Mouse (Mus musculus): ENCODE results near the gene Ncf2. TPM values are rescaled to one million over a fixed set of nuclear protein-coding genes. Genes with fewer than 3 reads are reported as not detected.
"Not testable (repeated sequence)": the region's sequence is repeated elsewhere in the genome, so short reads cannot be mapped to it uniquely, and the experiment has no call there.

Ncf2 gene
- polyA plus RNA-seq (2016; fragmentation: Nextera tagmentation; extraction: Ambion mirVana) = 2.2 and 2.6 TPM in 2 replicates

GRCm38 (mm10) chr1:152799897-152800296, at the start of gene Ncf2:
Gene Ncf2, plus strand, starts transcription at chr1:152800194.
- no peak within 1 kb of the TSS for H3K4me3 ChIP-seq
- no peak within 1 kb of the TSS; the same call in 1 of the 2 replicates for H3K27ac ChIP-seq (replicated peaks)
- no peaks in the 10 kb centered on the region for H3K36me3 ChIP-seq (replicated peaks)
- H3K27me3 ChIP-seq (replicated peaks; ENCODE audit: low read depth, poor library complexity, severe bottlenecking) = no peaks in the 10 kb centered on the region
- peaks cover 18% of the 10 kb centered on the region for H3K4me1 ChIP-seq
- WGBS = 7% methylated on average over 2 of the region's 2 CpGs
- H3K9me3 ChIP-seq = no peaks in the 10 kb centered on the region
- DNase-seq (ENCODE audit: low spot score) = peak; percentile 43

- WGBS = 70% methylated on average over 13 of the region's 13 CpGs
- Histone ChIP-seq H3K4me1 (peaks cover 2% of the 10 kb centered on the region; the same call in 1 of the 2 replicates), H3K27me3 (replicated peaks; ENCODE audit: low read depth, poor library complexity, severe bottlenecking) (no peaks in the 10 kb centered on the region), H3K9me3 (no peaks in the 10 kb centered on the region), H3K36me3 (replicated peaks) (no peaks in the 10 kb centered on the region), H3K27ac (replicated peaks) (no peak within 1 kb of the TSS), H3K4me3 (no peak within 1 kb of the TSS)
- no peak for DNase-seq (ENCODE audit: low spot score)
Observed at GRCm38 (mm10) chr1:152750312-152750965, 49.6 kb upstream of the Ncf2 start, which contains the start of gene Apobec4. Gene Apobec4, plus strand, starts transcription at chr1:152750551.

GRCm38 (mm10) chr1:152761791-152762190, 38.2 kb upstream of the Ncf2 start:
- 81% methylated on average over 2 of the region's 2 CpGs for WGBS
- Histone ChIP-seq H3K4me3 (no peak overlapping the region), H3K36me3 (replicated peaks) (no peaks in the 10 kb centered on the region), H3K4me1 (peaks cover 10% of the 10 kb centered on the region), H3K9me3 (no peaks in the 10 kb centered on the region), H3K27me3 (replicated peaks; ENCODE audit: low read depth, poor library complexity, severe bottlenecking) (peaks cover 21% of the 10 kb centered on the region), H3K27ac (replicated peaks) (no peak overlapping the region)
- no peak for DNase-seq (ENCODE audit: low spot score)

- peaks cover 12% of the 10 kb centered on the region for H3K4me1 ChIP-seq
- WGBS = under 1% methylated on average over 84 of the region's 86 CpGs
Observed at GRCm38 (mm10) chr1:152766032-152766772, 33.8 kb upstream of the Ncf2 start, which contains the start of the genes Rgl1 and Arpc5. Gene Rgl1, minus strand, starts transcription at chr1:152766351. Gene Arpc5, plus strand, starts transcription at chr1:152766542.

GRCm38 (mm10) chr1:152766804-152767748, 32.9 kb upstream of the Ncf2 start:
- Histone ChIP-seq H3K4me1 (peaks cover 12% of the 10 kb centered on the region), H3K27me3 (replicated peaks; ENCODE audit: low read depth, poor library complexity, severe bottlenecking) (peaks cover 21% of the 10 kb centered on the region), H3K4me3 (peak overlapping the region; percentile 93), H3K9me3 (no peaks in the 10 kb centered on the region), H3K36me3 (replicated peaks) (peaks cover 31% of the 10 kb centered on the region), H3K27ac (replicated peaks) (peak overlapping the region; percentile 90)
- DNase-seq (ENCODE audit: low spot score) = peak; percentile 52
- 1% methylated on average over 60 of the region's 60 CpGs for WGBS

More at GRCm38 (mm10) chr1:152766032-152766772, 33.8 kb upstream of the Ncf2 start, which contains the start of the genes Rgl1 and Arpc5:
- peak; percentile 99 for DNase-seq (ENCODE audit: low spot score)
- Histone ChIP-seq H3K4me3 (peak within 1 kb of the TSS; percentile 93), H3K36me3 (replicated peaks) (peaks cover 23% of the 10 kb centered on the region), H3K27ac (replicated peaks) (peak within 1 kb of the TSS; percentile 90), H3K9me3 (no peaks in the 10 kb centered on the region), H3K27me3 (replicated peaks; ENCODE audit: low read depth, poor library complexity, severe bottlenecking) (peaks cover 21% of the 10 kb centered on the region)

- 9% methylated on average over 5 of the region's 5 CpGs for WGBS
- DNase-seq (ENCODE audit: low spot score) = peak; percentile 86
- peak overlapping the region; percentile 93 for H3K4me3 ChIP-seq
Observed at GRCm38 (mm10) chr1:152767749-152768488, 32.1 kb upstream of the Ncf2 start.

GRCm38 (mm10) chr1:152771016-152771415, 29.0 kb upstream of the Ncf2 start:
- DNase-seq (ENCODE audit: low spot score) = no peak
- Histone ChIP-seq H3K4me1 (peaks cover 3% of the 10 kb centered on the region; the same call in 1 of the 2 replicates), H3K9me3 (no peaks in the 10 kb centered on the region), H3K4me3 (no peak overlapping the region), H3K36me3 (replicated peaks) (peaks cover 71% of the 10 kb centered on the region), H3K27me3 (replicated peaks; ENCODE audit: low read depth, poor library complexity, severe bottlenecking) (no peaks in the 10 kb centered on the region), H3K27ac (replicated peaks) (no peak overlapping the region)
- 86% methylated on average over 9 of the region's 9 CpGs for WGBS

More at GRCm38 (mm10) chr1:152767749-152768488, 32.1 kb upstream of the Ncf2 start:
- Histone ChIP-seq H3K36me3 (replicated peaks) (peaks cover 40% of the 10 kb centered on the region), H3K27me3 (replicated peaks; ENCODE audit: low read depth, poor library complexity, severe bottlenecking) (peaks cover 21% of the 10 kb centered on the region), H3K27ac (replicated peaks) (no peak overlapping the region), H3K4me1 (peaks cover 12% of the 10 kb centered on the region), H3K9me3 (no peaks in the 10 kb centered on the region)

- not testable (repeated sequence) for H3K4me3 ChIP-seq; H3K27me3 ChIP-seq (replicated peaks; ENCODE audit: low read depth, poor library complexity, severe bottlenecking); H3K4me1 ChIP-seq; H3K27ac ChIP-seq (replicated peaks); H3K9me3 ChIP-seq; DNase-seq (ENCODE audit: low spot score)
- H3K36me3 ChIP-seq (replicated peaks) = peaks cover 68% of the 10 kb centered on the region
- 94% methylated on average over 3 of the region's 3 CpGs for WGBS
Observed at GRCm38 (mm10) chr1:152774601-152775000, 25.4 kb upstream of the Ncf2 start.

- WGBS = 38% methylated on average over 10 of the region's 10 CpGs
- H3K27ac ChIP-seq (replicated peaks) = no peak overlapping the region
- DNase-seq (ENCODE audit: low spot score) = peak; percentile 72
- no peaks in the 10 kb centered on the region for H3K4me1 ChIP-seq
- peaks cover 25% of the 10 kb centered on the region for H3K36me3 ChIP-seq (replicated peaks)
- H3K4me3 ChIP-seq = no peak overlapping the region
- H3K27me3 ChIP-seq (replicated peaks; ENCODE audit: low read depth, poor library complexity, severe bottlenecking) = no peaks in the 10 kb centered on the region
- H3K9me3 ChIP-seq = no peaks in the 10 kb centered on the region
Observed at GRCm38 (mm10) chr1:152779071-152779737, 20.8 kb upstream of the Ncf2 start.

GRCm38 (mm10) chr1:152784620-152785019, 15.4 kb upstream of the Ncf2 start:
- Histone ChIP-seq H3K27ac (replicated peaks) (no peak overlapping the region), H3K4me1 (peaks cover 13% of the 10 kb centered on the region), H3K27me3 (replicated peaks; ENCODE audit: low read depth, poor library complexity, severe bottlenecking) (no peaks in the 10 kb centered on the region), H3K36me3 (replicated peaks) (no peaks in the 10 kb centered on the region), H3K4me3 (no peak overlapping the region), H3K9me3 (no peaks in the 10 kb centered on the region)
- 96% methylated on average over 8 of the region's 8 CpGs for WGBS
- no peak for DNase-seq (ENCODE audit: low spot score)

- H3K9me3 ChIP-seq; H3K27ac ChIP-seq (replicated peaks); DNase-seq (ENCODE audit: low spot score); H3K27me3 ChIP-seq (replicated peaks; ENCODE audit: low read depth, poor library complexity, severe bottlenecking); H3K36me3 ChIP-seq (replicated peaks); H3K4me3 ChIP-seq: not testable (repeated sequence)
- WGBS = 85% methylated on average over 3 of the region's 3 CpGs
- H3K4me1 ChIP-seq = peaks cover 16% of the 10 kb centered on the region
Observed at GRCm38 (mm10) chr1:152785446-152785845, 14.5 kb upstream of the Ncf2 start.

Measured in embryonic facial prominence, embryonic 10.5 days (tissue).